Mouse (Mus musculus) left cerebral cortex, postnatal 14 days (tissue): ENCODE data around the gene Cfap74. TPM values are rescaled to one million over a fixed set of nuclear protein-coding genes. Genes with fewer than 3 reads are reported as not detected.
A peak's percentile ranks its signal among the peaks of the same experiment; 100 is the strongest.

Experiments
- DNase-seq, 2 experiments: peaks; one replicate each; pipeline ENCODE4 v3.0.0; 2021 to 2022; ENCODE audit warnings: low spot score in 2 of 2, mixed read lengths in 1 of 2
- intact Hi-C: fragments of 180-260 bp; cut with DNase I; formaldehyde crosslinking; loops from one replicate; pipeline ENCODE4 v1.15.1; 2025
- long read RNA-seq, 2 experiments: library from polyadenylated mRNA; stranded (forward); transcript quantifications; one replicate each; pipeline ENCODE4 v2.0.0; 2021
- total RNA-seq, 2 experiments: library from RNA; stranded (reverse); gene quantifications; 2 replicates each; pipeline ENCODE4 v1.2.3; 2021

Cfap74 gene
- 10 to 100 TPM; 11.2 to 11.7 TPM for total RNA-seq
- long read RNA-seq, experiment 1, partial matches to known transcripts: 0 of 13 reads
- long read RNA-seq, experiment 1, other reads (novel, unspliced or antisense): 10 of 13 reads
- long read RNA-seq, experiment 2, partial matches to known transcripts: 4 of 13 reads
- long read RNA-seq, experiment 2, other reads (novel, unspliced or antisense): 5 of 13 reads

DNA sequence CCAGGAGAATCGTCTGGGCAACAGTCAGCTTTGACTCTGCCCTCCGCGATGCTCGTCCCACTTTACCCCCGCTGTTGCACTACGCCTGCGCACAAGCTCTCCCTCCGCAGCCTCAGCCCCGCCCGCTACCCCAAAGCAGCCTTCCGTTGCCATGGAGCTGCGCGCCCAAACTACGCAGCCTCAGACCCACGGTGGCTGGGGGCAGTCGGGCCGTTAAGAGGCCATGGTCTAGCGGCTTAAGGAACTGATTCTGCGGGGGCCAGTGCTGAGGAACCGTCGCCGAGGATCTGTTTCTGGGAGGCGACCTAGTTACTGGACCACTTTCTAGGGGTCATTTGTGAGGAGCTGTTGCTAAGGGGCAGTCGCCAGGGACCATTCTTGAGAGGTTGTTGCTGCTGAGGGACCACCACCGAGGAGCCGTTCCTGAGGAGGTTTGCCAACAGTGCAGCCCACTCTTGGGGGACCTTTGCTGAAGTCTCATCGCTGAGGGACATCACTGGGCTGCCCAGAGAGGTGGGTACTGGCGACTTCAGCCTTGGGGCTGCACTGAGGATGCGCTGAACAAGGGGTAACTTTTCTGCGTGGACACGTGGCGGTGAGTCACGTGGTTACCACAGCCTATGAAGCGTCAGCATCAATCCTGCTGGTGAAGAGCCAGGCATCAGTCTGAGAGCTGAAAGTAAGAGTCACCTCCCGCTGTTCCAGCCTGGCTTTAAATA is at the start of gene Cfap74:
Cfap74 (plus strand) TSS at position 133 of the 719 bp plus-strand sequence.
- DNase-seq: peak; percentile 88 to 90
- intact Hi-C loops: no loop called here

DNA sequence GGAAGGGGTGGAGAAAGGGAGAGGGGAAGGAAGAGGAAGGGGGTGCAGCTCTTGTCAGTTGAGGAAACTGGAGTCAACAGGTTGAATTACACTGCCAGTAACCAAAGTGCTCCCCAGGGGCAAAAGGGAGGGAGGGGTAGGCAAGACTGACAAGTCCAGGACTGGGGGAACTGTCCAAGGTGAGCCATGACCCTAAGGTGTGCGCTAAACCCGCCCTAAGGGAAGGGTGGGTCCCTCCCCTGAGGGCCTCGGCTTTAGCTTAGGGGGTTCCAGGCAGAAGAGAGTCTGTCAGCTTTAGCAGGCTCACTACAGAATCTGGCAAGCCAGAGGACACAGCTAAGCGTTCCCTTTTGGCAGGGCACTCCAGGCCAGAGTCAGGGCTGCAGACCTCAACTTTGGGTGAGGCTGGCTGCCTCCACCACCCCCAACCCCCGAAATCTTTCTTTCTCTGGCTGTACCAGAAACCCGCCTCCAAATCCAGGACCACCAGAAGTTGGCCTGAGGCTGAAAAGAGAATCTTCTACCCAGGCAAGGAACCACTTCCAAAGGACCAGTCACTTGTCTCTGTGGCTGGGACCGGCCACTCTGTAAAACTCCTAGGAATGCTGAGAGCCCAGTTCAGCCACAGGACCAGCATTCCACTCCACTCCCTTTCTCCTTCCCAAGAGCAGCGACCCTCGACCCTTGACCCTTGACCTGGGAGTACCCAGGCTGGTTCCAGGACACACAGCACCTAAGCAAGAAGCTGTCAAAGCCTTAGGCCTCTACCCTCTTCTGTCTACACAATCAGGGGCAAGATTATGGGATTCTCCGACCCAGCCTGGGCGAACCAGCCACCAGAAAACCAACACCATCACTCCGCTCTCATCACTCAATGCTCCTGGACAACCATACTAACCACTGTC is 49.2 kb upstream of the Cfap74 start:
- no peak for DNase-seq
- intact Hi-C loops: no loop called here

DNA sequence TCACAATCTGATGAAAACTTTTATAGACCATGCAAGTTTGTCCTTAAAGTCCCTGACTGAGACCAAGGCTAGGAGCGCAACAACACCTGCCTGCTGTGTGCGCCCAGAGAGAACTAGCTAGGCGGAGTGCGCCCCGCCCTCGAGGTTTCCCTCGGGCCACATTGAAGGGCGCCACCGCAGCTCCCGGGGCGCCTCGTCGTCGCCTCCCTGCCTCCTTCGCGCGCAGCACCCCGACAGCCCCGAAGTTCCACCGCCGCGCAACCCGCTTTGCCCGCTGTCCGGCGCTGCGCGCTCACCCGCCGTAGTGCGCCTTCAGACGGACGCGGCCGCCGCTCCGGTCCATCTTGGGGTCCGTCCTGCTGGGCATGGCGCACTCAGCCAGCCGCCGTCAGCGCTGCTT is 48.1 kb upstream of the Cfap74 start:
- intact Hi-C loops: no loop called here
- DNase-seq: no peak

DNA sequence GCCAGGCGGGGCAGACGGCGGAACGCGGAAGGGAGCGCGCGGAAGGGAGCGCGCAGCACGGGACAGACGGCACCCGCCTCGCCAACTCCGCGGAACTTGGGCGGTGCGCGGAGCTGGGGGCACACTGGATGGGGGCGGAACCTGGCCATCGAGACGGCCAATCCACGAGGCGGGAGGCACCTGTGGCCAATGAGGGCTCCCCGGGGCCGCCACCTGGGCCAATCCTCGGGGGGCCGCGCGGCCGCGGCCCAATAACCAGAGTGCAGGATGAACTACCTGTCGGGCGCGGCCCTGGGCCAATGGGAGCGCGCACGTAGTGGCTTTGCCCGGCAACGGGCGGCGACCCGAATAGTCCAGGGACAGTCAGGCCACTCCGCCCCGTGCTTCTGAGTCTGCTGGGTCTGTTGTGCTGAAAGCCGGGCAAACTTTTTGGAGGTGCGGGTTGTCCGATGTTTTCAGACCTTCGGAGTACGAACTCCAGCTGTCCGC is 47.6 kb upstream of the Cfap74 start, which contains the start of gene Prkcz:
Prkcz (minus strand) TSS at position 59 of the 489 bp plus-strand sequence.
- DNase-seq: peak; percentile 57 to 63
- intact Hi-C loops: no loop called here

DNA sequence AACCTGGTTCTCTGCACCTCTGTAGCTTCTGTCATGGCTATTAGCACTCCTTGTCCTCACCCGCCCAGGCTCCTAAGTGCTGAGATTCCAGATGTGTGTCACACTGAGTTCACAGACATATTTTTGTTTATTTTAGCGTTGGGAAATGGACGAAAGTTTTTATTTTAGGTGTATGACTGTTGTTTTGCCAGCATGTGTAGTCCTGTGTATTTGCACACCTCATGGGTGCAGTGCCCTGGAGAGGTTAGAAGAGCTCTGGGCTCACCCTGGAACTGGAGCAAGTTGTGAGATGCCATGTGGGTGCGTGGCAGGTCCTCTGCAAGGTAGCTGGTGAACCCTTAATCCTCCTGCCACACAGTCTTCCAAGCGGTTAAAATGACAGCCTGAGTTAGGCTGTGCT is 46.5 kb upstream of the Cfap74 start:
- no peak for DNase-seq
- intact Hi-C loops: no loop called here

DNA sequence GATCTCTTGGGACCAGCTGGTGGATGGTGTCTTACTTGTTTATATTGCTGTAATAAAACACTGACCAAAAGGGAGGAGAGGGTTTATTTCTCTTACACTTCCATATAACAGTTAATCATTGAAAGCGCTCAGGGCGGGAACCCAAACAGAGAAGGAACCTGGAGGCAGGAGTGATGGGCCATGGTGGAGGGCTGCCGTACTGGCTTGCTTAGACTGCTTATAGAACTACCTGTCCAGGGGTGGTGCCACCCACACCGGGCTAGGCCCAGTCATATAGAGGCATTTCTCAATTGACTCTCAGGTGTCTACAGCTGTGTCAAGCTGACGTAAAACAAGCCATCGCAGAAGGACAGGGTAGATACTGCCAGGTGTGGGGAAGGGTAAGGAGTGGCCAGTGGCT is 42.2 kb upstream of the Cfap74 start:
- DNase-seq: no peak
- intact Hi-C loops: loop anchor here (5.0 kb wide), 2 partner anchors 36 to 216 kb away; no protein-coding TSS in a partner anchor

DNA sequence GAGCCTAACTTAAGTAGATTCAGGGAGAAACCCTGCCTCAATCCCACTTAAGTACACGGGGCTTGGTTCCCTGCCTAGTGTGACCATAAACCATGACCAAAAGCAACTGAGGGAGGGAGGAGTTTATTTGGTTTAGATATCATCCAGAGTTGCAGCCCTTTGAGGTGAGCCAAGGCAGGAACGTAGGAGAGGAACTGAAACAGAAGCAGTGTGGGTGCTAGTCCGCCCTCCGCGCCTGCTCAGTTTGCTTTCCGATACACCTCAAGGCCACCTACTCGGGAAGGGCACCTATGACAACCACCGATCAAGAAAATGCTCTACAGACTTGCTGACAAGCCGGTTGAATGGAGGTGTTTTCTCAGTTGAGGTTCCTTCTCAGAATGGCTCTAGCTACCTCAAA is 41.3 kb upstream of the Cfap74 start:
- intact Hi-C loops: loop anchor here (5.0 kb wide), 2 partner anchors 35 to 215 kb away; no protein-coding TSS in a partner anchor

DNA sequence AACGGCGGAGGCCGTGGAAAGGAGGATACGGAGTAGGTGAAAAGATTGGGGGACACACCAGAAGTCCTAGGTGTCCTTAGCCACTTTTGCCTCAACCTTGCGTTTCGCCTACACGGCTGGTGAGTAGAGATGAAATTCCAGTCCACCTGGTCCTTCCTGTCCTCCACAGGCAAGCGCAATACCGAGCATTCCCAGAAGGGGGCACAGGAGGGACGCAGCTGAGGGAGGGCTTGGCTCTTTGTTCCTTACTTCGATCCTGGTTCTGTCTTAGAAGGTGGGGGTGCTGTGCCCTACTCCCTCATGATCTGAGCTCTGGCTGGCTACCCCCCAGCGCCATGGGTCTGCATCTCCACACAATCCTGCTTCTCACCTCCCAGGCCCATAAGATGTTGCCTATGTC is 40.3 kb upstream of the Cfap74 start:
- peak; percentile 77 to 83 for DNase-seq
- intact Hi-C loops: loop anchor here (5.0 kb wide), 2 partner anchors 34 to 214 kb away; no protein-coding TSS in a partner anchor

More for the DNA sequence above, 41.3 kb upstream of the Cfap74 start:
- no peak for DNase-seq

DNA sequence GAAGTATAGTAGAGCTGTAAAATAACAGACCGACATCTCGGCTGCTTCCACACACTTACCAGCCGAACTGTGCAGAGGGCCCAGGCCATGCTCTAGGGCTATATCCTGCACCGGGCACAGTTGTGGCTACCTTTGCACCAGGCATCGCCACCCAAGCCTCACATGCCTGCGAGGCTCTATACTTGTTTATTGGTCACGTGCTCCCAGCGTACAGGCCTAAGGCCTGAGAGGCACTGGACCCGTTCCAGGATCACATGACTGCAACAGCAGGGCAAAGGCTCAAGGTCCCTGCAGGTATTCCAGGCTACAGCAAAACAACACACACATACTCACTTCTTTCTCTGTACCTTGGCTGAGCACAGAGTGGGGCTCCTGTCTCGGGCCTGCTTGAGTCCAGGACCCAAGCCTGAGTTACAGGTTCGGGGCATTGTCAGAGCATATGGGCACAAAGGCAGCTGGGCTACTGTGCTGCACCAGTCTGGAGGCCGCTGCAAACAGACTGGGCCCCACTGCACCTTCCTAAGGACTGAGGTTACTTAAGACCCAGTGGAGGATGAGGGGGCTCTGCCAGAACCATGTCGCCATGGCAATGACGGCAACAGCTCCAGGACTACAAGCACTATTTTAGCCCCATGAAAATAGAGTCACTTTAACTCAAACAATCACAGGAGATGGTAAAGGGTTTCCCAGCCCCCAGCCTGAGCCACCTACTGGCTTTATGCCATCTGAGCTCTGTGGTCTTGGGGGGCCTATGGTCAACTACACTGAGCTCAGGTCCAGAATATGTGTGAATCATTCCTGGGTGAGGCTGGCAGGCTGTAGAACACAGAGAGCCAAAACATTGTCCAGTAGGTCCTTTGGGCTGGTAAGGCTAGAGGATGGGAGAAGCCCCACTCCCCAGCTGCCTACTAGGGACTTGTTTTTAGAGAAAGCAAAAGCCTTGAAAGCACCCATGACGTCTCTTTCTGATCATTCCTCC is 38.0 kb upstream of the Cfap74 start:
- intact Hi-C loops: no loop called here
- no peak for DNase-seq

DNA sequence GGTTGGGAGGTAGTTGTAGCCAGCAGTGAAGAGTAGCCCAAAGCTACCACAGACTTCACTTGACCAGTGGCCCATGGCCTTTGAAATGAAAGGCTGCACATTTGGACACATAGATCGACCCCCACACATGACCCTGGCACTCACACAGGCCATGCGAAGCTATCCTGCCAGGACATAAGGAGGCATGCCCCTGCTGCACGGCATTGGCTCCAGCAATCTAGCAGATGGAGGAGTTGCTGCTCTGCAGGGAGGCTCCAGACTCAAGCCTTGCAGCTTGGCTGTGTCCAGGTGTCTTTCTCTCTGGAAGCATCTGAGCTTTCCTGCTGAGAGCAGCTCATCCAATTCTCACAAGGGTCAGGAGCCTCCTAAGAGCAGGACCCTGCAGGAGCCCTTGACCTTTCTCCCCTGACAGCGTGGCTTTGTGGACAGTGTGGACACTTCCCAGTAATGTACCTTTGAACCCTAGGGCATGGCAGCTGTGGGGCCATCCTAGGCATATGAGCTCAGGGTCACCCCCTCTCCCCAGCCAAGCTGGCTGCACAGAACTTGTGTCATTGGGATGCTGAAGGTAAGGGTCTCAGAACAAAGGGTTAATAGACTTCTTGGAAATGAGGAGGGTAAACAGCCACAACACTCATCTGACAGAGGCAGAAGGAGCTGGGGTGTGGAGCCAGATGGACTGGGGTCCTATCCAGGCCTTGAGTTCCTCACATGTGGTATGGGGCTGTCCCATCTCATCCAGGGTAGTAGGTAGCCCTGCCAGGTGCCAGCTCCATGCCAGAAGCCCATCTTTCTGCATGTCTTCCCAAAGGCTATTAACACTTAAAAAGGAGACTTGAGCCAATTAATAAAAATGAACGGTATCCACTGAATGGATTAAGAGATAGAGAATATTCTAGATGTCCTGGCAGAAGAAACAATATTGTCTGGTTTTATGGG is 36.9 kb upstream of the Cfap74 start:
- DNase-seq: no peak
- intact Hi-C loops: no loop called here

DNA sequence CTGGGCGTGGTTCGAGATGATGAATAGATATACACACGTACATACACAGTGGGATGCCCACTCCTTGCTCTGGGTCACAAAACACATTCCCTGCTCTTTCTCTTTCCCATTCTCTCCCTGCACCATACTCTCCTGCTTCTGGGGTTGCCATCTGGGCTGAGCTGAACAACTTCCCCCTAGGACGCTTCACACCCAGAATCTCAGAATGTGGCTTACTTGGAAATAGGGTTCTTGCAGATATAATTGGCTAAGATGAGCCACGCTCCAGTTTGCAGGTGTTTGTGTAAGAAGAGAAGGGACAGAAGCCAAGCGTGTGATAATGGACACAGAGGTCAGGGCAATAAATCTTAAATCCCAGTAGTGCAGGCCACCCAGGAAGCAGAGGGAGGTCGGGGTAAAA is 27.0 kb upstream of the Cfap74 start:
- no peak for DNase-seq
- intact Hi-C loops: no loop called here

DNA sequence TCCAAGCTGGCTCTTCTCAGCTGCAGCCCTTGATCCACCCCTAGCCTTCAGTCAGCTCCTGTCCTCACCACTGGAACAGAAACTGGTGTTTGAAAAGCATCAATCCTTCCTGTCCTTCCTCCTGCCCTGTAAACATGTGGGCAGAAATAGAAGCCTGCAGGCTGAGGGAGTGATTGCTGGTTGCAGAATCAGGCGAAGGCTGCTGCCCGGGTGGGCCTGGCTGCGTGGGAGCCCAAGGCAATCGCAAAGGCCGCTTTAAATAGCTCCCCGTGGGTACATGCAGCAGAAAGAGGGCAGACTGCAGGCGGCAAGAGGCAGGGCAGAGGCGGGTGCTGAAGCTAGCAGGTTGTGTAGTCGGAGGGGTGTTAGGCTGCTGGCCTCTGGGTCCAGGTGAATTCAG is 26.2 kb upstream of the Cfap74 start:
- DNase-seq: peak; percentile 65 to 67
- intact Hi-C loops: no loop called here

DNA sequence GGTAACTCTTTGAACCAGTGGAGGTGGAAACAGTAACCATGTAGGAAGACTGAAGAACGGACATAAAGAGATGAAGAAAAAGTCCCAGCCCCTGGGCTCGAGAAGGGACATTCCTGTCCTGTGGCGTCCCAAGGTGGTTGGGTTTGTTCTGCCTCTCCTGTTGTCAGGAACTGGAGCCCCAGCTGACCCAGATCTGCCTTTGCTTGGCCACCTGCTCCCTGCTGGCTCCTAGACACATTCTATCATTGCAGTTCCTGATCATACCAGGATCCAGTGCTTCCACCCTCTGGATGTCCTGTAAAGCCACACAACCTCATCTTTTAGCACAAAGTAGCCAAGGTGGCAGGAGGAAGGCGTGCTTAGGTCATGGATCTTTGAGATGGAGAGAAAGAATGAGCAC is 25.7 kb upstream of the Cfap74 start:
- intact Hi-C loops: no loop called here
- DNase-seq: no peak

DNA sequence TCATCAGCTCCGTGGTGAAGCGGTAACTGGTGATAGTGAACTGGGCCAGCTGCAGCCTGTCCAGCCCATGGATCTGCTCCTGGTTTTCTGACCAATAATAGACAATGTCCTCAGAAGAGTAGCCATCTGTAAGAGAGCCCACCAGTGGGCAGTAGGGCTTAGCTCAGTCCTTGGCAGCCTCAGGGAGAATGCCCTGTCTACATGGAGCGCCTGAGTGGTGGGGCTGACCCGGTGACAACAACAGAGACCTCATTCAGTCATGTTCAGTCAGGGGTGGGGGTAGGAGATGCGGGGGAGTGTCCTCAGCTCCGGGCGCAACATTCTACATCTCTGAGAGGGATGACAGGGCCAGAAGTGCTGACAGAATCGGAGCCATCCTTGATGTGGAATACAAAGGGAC is 21.8 kb upstream of the Cfap74 start:
- DNase-seq: no peak
- intact Hi-C loops: no loop called here

DNA sequence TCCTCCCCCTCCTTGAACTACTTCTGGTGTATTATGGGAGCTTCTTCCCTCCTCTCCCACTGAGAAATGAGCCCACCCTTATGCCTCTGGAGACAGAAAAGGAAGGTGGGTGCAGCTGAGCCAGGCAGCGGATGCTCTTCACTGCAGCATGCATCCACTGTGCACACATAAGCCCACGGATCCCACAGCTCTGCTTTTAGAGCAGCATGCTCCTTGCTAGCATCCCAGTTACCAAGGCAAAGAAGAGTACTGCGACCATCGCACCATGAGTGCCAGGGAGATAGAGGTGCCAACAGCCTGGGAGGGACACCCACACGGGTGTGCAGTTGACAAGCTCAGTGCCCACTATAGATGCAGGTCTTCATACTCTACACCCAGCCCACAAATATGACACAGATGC is 13.5 kb upstream of the Cfap74 start:
- peak; percentile 69 to 79 for DNase-seq
- intact Hi-C loops: no loop called here

DNA sequence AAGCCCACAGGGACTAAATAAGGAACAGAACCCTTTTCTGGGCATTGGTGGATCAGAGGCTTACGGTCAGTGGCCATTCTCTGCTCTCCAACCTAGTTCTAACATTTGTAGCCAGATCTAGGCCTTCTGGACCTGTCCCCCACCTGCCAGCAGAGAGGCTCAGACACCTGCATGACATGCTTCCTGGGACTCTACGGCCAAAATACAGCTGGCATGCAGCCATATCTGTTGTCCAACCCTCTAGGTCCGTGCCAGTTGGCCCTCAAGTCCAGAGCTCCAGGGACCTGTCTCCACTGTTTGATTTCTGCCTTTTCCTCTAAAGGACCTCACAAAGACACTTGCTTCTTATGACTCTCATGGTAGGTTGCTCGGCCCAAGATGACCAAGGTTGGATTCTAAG is 12.2 kb upstream of the Cfap74 start:
- intact Hi-C loops: no loop called here
- no peak for DNase-seq

DNA sequence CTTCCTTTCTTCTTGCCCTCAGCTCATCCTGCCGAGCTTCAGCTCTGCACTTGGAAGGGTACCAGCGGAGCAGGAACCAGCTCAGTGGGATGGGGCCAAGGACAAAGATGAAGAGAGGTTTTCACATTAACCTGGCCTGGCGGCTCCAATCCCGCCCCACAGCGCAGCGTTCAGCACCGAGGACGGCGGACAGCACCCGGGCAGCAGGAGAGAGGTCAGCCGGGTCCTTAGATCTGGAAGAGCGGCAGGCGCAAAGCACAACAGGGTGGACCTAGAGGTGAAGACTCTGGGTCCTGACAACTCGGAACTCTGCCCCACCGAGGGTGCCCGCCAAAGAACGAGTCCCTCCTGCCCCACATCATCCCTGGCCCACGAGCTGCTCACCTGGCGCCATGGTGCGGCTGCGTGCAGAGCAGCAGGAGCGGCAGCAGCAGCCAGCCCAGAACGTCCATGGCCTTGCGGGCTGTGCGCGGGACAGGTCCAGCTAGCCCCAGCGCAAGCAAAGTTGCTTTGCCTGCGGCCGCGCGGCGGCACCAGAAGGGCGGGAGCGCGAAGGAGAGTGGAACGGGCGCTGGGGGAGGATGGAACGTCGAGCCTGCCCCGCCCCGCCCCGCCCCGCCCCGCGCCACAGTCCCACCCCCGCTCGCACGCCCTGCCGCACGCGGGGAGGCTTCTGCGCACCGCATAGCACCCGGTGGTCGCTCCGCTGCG is 11.3 kb upstream of the Cfap74 start, which contains the start of gene Gabrd:
Gabrd (minus strand) TSS at position 602 of the 711 bp plus-strand sequence.
- DNase-seq: peak in 1 of 2 experiments; percentile 60
- intact Hi-C loops: no loop called here
